Mouse (Mus musculus) mouse embryonic stem cell (cell line): Measurements from ENCODE around the gene Ltb4r2.

Source experiments
- in situ Hi-C, 2 experiments: fragments of 300-500 bp; cut with MboI; formaldehyde crosslinking; loops; 1 replicate in 1 of 2; 3 replicates in 1 of 2; pipeline ENCODE4 v1.14.3; 2019 to 2020; ENCODE audit warnings: low sequenced_read_pairs in 2 of 2, low pct_unique_long_range_greater_than_20kb in 1 of 2, mixed read lengths in 1 of 2; ENCODE audit not compliant: unreplicated experiment in 1 of 2

Gene Ltb4r2

GRCm38 (mm10) chr14:55776711-55777110 is 15.5 kb downstream of the Ltb4r2 start:
- in situ Hi-C loops, result no loop called here

GRCm38 (mm10) chr14:55777176-55777575 is 15.9 kb downstream of the Ltb4r2 start:
- in situ Hi-C loops, result no loop called here

GRCm38 (mm10) chr14:55777806-55778205 is 16.6 kb downstream of the Ltb4r2 start:
- in situ Hi-C loops, result no loop called here

- in situ Hi-C loops, result no loop called here
These were observed 17.5 kb downstream of the Ltb4r2 start for GRCm38 (mm10) chr14:55778686-55779085.

- in situ Hi-C loops, result no loop called here
These were observed 18.4 kb downstream of the Ltb4r2 start for GRCm38 (mm10) chr14:55779656-55780055.

GRCm38 (mm10) chr14:55780736-55781135 is 19.5 kb downstream of the Ltb4r2 start:
- in situ Hi-C loops, result no loop called here

- in situ Hi-C loops, result no loop called here
These were observed 20.1 kb downstream of the Ltb4r2 start for GRCm38 (mm10) chr14:55781310-55781709.

GRCm38 (mm10) chr14:55782361-55782960 is 21.2 kb downstream of the Ltb4r2 start:
- in situ Hi-C loops, result no loop called here

GRCm38 (mm10) chr14:55783171-55783957 is 22.1 kb downstream of the Ltb4r2 start:
- in situ Hi-C loops, result no loop called here

- in situ Hi-C loops, result no loop called here
These were observed 22.7 kb downstream of the Ltb4r2 start, which contains the start of gene Adcy4 for GRCm38 (mm10) chr14:55783958-55784235. Adcy4 (minus strand) TSS chr14:55784095.

- in situ Hi-C loops, result no loop called here
These were observed 24.0 kb downstream of the Ltb4r2 start for GRCm38 (mm10) chr14:55785195-55785594.

- in situ Hi-C loops, result no loop called here
These were observed 26.5 kb downstream of the Ltb4r2 start for GRCm38 (mm10) chr14:55787731-55788130.

GRCm38 (mm10) chr14:55788256-55789050 is 27.2 kb downstream of the Ltb4r2 start, which contains the start of gene Ripk3:
Ripk3 (minus strand) TSS chr14:55788865.
- in situ Hi-C loops, result no loop called here

- in situ Hi-C loops, result no loop called here
These were observed 32.2 kb downstream of the Ltb4r2 start for GRCm38 (mm10) chr14:55793461-55793860.

GRCm38 (mm10) chr14:55793946-55794345 is 32.7 kb downstream of the Ltb4r2 start:
- in situ Hi-C loops, result no loop called here

- in situ Hi-C loops, result no loop called here
These were observed 34.3 kb downstream of the Ltb4r2 start for GRCm38 (mm10) chr14:55795380-55796163.
